Mouse (Mus musculus) gastrocnemius, adult 2 months (tissue): ENCODE results near the gene Pcyox1. TPM values are rescaled to one million over a fixed set of nuclear protein-coding genes. Genes with fewer than 3 reads are reported as not detected.

Experiments used
- DNase-seq: peaks from one replicate; pipeline ENCODE4 v3.0.0; 2022
- H3K27ac ChIP-seq: fragments of 200-600 bp; 2 replicates; pipeline ENCODE4 v1.8.1; 2022; ENCODE audit warnings: mild to moderate bottlenecking
- H3K4me3 ChIP-seq: fragments of 200-600 bp; 2 replicates; pipeline ENCODE4 v1.8.1; 2022; ENCODE audit warnings: mild to moderate bottlenecking, moderate library complexity
- CTCF ChIP-seq: fragments of 200-600 bp; IDR thresholded peaks from 2 replicates; pipeline ENCODE4 v1.8.1; 2022; ENCODE audit warnings: antibody characterized with exemption, mild to moderate bottlenecking, moderate library complexity
- intact Hi-C: fragments of 180-260 bp; cut with DNase I; formaldehyde crosslinking; loops from one replicate; pipeline ENCODE4 v1.15.1; 2025
- long read RNA-seq, 2 experiments: library from polyadenylated mRNA; stranded (forward); transcript quantifications; one replicate each; pipeline ENCODE4 v2.0.0; 2021
- total RNA-seq, 2 experiments: library from RNA; stranded (reverse); gene quantifications; 2 replicates each; pipeline ENCODE4 v1.2.3; 2021

Pcyox1 gene
- total RNA-seq = 10 to 100 TPM; 49.7 to 50.8 TPM
- long read RNA-seq, experiment 1, full-length matches to known transcripts = 55 of 64 reads
- long read RNA-seq, experiment 1, partial matches to known transcripts = 3 of 64 reads
- long read RNA-seq, experiment 1, other reads (novel, unspliced or antisense) = 6 of 64 reads
- long read RNA-seq, experiment 2, full-length matches to known transcripts = 56 of 75 reads
- long read RNA-seq, experiment 2, partial matches to known transcripts = 7 of 75 reads
- long read RNA-seq, experiment 2, other reads (novel, unspliced or antisense) = 12 of 75 reads

GRCm38 (mm10) chr6:86396581-86397256 is at the start of gene Pcyox1:
Gene Pcyox1 (minus strand): TSS chr6:86397154.
- intact Hi-C loops = no loop called here
- H3K27ac ChIP-seq = peak within 1 kb of the TSS; percentile 87
- TF ChIP-seq CTCF = no peak
- peak within 1 kb of the TSS; percentile 80 for H3K4me3 ChIP-seq
- peak; percentile 91 for DNase-seq

GRCm38 (mm10) chr6:86445551-86445950 is 48.6 kb upstream of the Pcyox1 start:
- no peak overlapping the region for H3K27ac ChIP-seq
- H3K4me3 ChIP-seq = no peak overlapping the region
- no peak for TF ChIP-seq CTCF
- DNase-seq = no peak
- intact Hi-C loops = no loop called here

GRCm38 (mm10) chr6:86441571-86441970 is 44.6 kb upstream of the Pcyox1 start:
- DNase-seq = no peak
- no peak for TF ChIP-seq CTCF
- no peak overlapping the region for H3K27ac ChIP-seq

GRCm38 (mm10) chr6:86439531-86439930 is 42.6 kb upstream of the Pcyox1 start:
- peak overlapping the region; percentile 84 for H3K4me3 ChIP-seq
- DNase-seq = no peak
- TF ChIP-seq CTCF = no peak
- H3K27ac ChIP-seq = peak overlapping the region; percentile 100; the same call in 1 of the 2 replicates
- intact Hi-C loops = loop anchor here (5.0 kb wide), 1 partner anchor 233 kb away; no protein-coding TSS in a partner anchor

More at GRCm38 (mm10) chr6:86441571-86441970, 44.6 kb upstream of the Pcyox1 start:
- no peak overlapping the region for H3K4me3 ChIP-seq
- intact Hi-C loops = no loop called here

GRCm38 (mm10) chr6:86439119-86439496 is 42.2 kb upstream of the Pcyox1 start:
- Histone ChIP-seq H3K4me3 (peak overlapping the region; percentile 84), H3K27ac (peak overlapping the region; percentile 100)
- no peak for DNase-seq
- TF ChIP-seq CTCF = no peak
- intact Hi-C loops = loop anchor here (5.0 kb wide), 1 partner anchor 233 kb away; no protein-coding TSS in a partner anchor

GRCm38 (mm10) chr6:86438272-86439118 is 41.5 kb upstream of the Pcyox1 start, which contains the start of gene C87436:
Gene C87436 (plus strand): TSS chr6:86438374.
- Histone ChIP-seq H3K27ac (peak within 1 kb of the TSS; percentile 100), H3K4me3 (peak within 1 kb of the TSS; percentile 84)
- peak; percentile 66 for TF ChIP-seq CTCF
- peak; percentile 96 for DNase-seq
- intact Hi-C loops = loop anchor here (5.0 kb wide), 1 partner anchor 234 kb away; no protein-coding TSS in a partner anchor

GRCm38 (mm10) chr6:86437711-86438110 is 40.8 kb upstream of the Pcyox1 start:
- TF ChIP-seq CTCF = peak; percentile 62
- peak overlapping the region; percentile 84 for H3K4me3 ChIP-seq
- peak; percentile 57 for DNase-seq
- H3K27ac ChIP-seq = peak overlapping the region; percentile 100
- intact Hi-C loops = loop anchor here (5.0 kb wide), 1 partner anchor 235 kb away; no protein-coding TSS in a partner anchor

- TF ChIP-seq CTCF = no peak
- no peak for DNase-seq
- H3K4me3 ChIP-seq = no peak overlapping the region
- H3K27ac ChIP-seq = no peak overlapping the region
- intact Hi-C loops = no loop called here
Measured at GRCm38 (mm10) chr6:86433696-86434095, 36.7 kb upstream of the Pcyox1 start.

GRCm38 (mm10) chr6:86431531-86431930 is 34.6 kb upstream of the Pcyox1 start:
- TF ChIP-seq CTCF = no peak
- Histone ChIP-seq H3K27ac (no peak overlapping the region), H3K4me3 (no peak overlapping the region)
- DNase-seq = no peak
- intact Hi-C loops = no loop called here

- intact Hi-C loops = no loop called here
- no peak for TF ChIP-seq CTCF
- no peak for DNase-seq
- no peak within 1 kb of the TSS for H3K4me3 ChIP-seq
- no peak within 1 kb of the TSS for H3K27ac ChIP-seq
Measured at GRCm38 (mm10) chr6:86426358-86426757, 29.4 kb upstream of the Pcyox1 start, which contains the start of gene Gm44790. Gene Gm44790 (plus strand): TSS chr6:86426658.

- no peak for DNase-seq
- Histone ChIP-seq H3K27ac (no peak overlapping the region), H3K4me3 (no peak overlapping the region)
- intact Hi-C loops = no loop called here
- peak; percentile 43 for TF ChIP-seq CTCF
Measured at GRCm38 (mm10) chr6:86420491-86420890, 23.5 kb upstream of the Pcyox1 start.

- no peak for TF ChIP-seq CTCF
- no peak for DNase-seq
- H3K27ac ChIP-seq = no peak overlapping the region
- H3K4me3 ChIP-seq = no peak overlapping the region
- intact Hi-C loops = no loop called here
Measured at GRCm38 (mm10) chr6:86419239-86419638, 22.3 kb upstream of the Pcyox1 start.
